Mouse (Mus musculus) embryonic fibroblast, embryonic 13.5 days (primary cell): ENCODE measurements around the gene Tfdp2.

Experiments used
- CTCF ChIP-seq: IDR thresholded peaks from 2 replicates; pipeline ENCODE4 v1.5.1; 2011; ENCODE audit warnings: mild to moderate bottlenecking, control low read depth, low read length, moderate library complexity, borderline replicate concordance; ENCODE audit not compliant: insufficient read depth
- POLR2A ChIP-seq: IDR thresholded peaks from 2 replicates; pipeline ENCODE4 v1.6.1; 2011; ENCODE audit warnings: low read depth, mild to moderate bottlenecking, control low read depth, low read length, moderate library complexity

DNA sequence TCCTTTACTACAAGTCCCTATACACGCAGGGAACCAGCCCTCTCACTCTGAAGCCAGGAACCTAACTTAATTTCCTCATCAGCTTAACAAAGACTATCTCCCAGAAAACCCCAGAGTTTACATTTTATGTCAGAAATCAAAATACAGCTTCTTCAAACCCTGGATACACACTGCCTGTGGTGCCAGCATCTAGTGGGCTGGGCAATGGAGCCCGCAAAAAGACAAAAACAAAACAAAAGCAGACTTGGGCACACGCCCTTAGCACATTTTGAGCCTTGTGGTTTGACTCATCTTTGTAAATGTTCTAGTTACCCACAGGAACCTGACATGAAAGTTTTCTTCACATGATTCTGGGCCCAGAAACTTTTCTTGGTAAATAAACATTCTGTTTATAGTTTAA is 154.4 kb downstream of the Tfdp2 start:
- TF ChIP-seq CTCF (no peak), POLR2A (no peak)
